Mouse (Mus musculus): ENCODE results near the gene Nqo2.

Nqo2 gene

GRCm38 (mm10) chr13:33989625-33990024 is 25.1 kb downstream of the Nqo2 start:
- no peak for DNase-seq (ENCODE audit: extremely low read depth, low read depth)

- peak; percentile 51 for DNase-seq (ENCODE audit: extremely low read depth, low read depth)
These were observed 30.7 kb downstream of the Nqo2 start for GRCm38 (mm10) chr13:33995197-33995596.

- peak; percentile 81 for DNase-seq (ENCODE audit: extremely low read depth, low read depth)
These were observed 37.8 kb downstream of the Nqo2 start, which contains the start of the genes Ripk1 and Serpinb6a for GRCm38 (mm10) chr13:34002058-34003006. Gene Ripk1 (plus strand): TSS chr13:34002363. Gene Serpinb6a (minus strand): TSS chr13:34002794.

GRCm38 (mm10) chr13:34003058-34003457 is 38.6 kb downstream of the Nqo2 start:
- DNase-seq (ENCODE audit: extremely low read depth, low read depth): no peak

- DNase-seq (ENCODE audit: extremely low read depth, low read depth): no peak
These were observed 42.7 kb downstream of the Nqo2 start for GRCm38 (mm10) chr13:34007234-34007633.

- no peak for DNase-seq (ENCODE audit: extremely low read depth, low read depth)
These were observed 52.6 kb downstream of the Nqo2 start for GRCm38 (mm10) chr13:34016927-34017569.

- no peak for DNase-seq (ENCODE audit: extremely low read depth, low read depth)
These were observed 54.0 kb downstream of the Nqo2 start for GRCm38 (mm10) chr13:34018521-34018920.

GRCm38 (mm10) chr13:34021998-34022397 is 57.5 kb downstream of the Nqo2 start:
- no peak for DNase-seq (ENCODE audit: extremely low read depth, low read depth)

- no peak for DNase-seq (ENCODE audit: extremely low read depth, low read depth)
These were observed 67.6 kb downstream of the Nqo2 start for GRCm38 (mm10) chr13:34032041-34032440.

GRCm38 (mm10) chr13:34035424-34035823 is 70.9 kb downstream of the Nqo2 start:
- DNase-seq (ENCODE audit: extremely low read depth, low read depth): no peak

GRCm38 (mm10) chr13:34036726-34037125 is 72.2 kb downstream of the Nqo2 start:
- DNase-seq (ENCODE audit: extremely low read depth, low read depth): no peak

GRCm38 (mm10) chr13:34037172-34038055 is 72.9 kb downstream of the Nqo2 start, which contains the start of gene Bphl:
Gene Bphl (plus strand): TSS chr13:34037597.
- DNase-seq (ENCODE audit: extremely low read depth, low read depth): peak; percentile 80

GRCm38 (mm10) chr13:34038056-34038432 is 73.6 kb downstream of the Nqo2 start:
- DNase-seq (ENCODE audit: extremely low read depth, low read depth): peak; percentile 8

Measured in MEL-GATA-1-ER (cell line).